Mouse (Mus musculus): Measurements from ENCODE around the gene Smpd3. TPM values are rescaled to one million over a fixed set of nuclear protein-coding genes. Genes with fewer than 3 reads are reported as not detected.

The Smpd3 gene
- polyA plus RNA-seq, 1 experiment, result not detected

- no peak for TF ChIP-seq POLR2A (IDR thresholded peaks at IDR 0.05; ENCODE audit: insufficient read depth, low read depth, low read length)
- TF ChIP-seq CTCF (IDR thresholded peaks at IDR 0.05; ENCODE audit: insufficient read depth, low read depth, low read length), result no peak
- WGBS, result 87% methylated on average over 17 of the region's 17 CpGs
- Histone ChIP-seq H3K4me3 (ENCODE audit: insufficient read depth, low read depth, low read length) (no peak overlapping the region), H3K27ac (ENCODE audit: insufficient read depth, low read depth, low read length) (no peak overlapping the region), H3K4me1 (ENCODE audit: control insufficient read depth, insufficient read depth, low read length) (peaks cover 37% of the 10 kb centered on the region)
Measured at GRCm38 (mm10) chr8:106265398-106265797, 72.4 kb downstream of the Smpd3 start.

- H3K4me1 ChIP-seq (ENCODE audit: control insufficient read depth, insufficient read depth, low read length), result peaks cover 24% of the 10 kb centered on the region
- 59% methylated on average over 4 of the region's 4 CpGs for WGBS
- H3K27ac ChIP-seq (ENCODE audit: insufficient read depth, low read depth, low read length), result no peak overlapping the region
- TF ChIP-seq CTCF (IDR thresholded peaks at IDR 0.05; ENCODE audit: insufficient read depth, low read depth, low read length) (no peak), POLR2A (IDR thresholded peaks at IDR 0.05; ENCODE audit: insufficient read depth, low read depth, low read length) (no peak)
- no peak overlapping the region for H3K4me3 ChIP-seq (ENCODE audit: insufficient read depth, low read depth, low read length)
Measured at GRCm38 (mm10) chr8:106263928-106264327, 73.9 kb downstream of the Smpd3 start.

- WGBS, result 62% methylated on average over 5 of the region's 5 CpGs
- no peak for TF ChIP-seq POLR2A (IDR thresholded peaks at IDR 0.05; ENCODE audit: insufficient read depth, low read depth, low read length)
- TF ChIP-seq CTCF (IDR thresholded peaks at IDR 0.05; ENCODE audit: insufficient read depth, low read depth, low read length), result no peak
- H3K4me1 ChIP-seq (ENCODE audit: control insufficient read depth, insufficient read depth, low read length), result peaks cover 16% of the 10 kb centered on the region; the same call in 1 of the 2 replicates
- no peak overlapping the region for H3K4me3 ChIP-seq (ENCODE audit: insufficient read depth, low read depth, low read length)
- H3K27ac ChIP-seq (ENCODE audit: insufficient read depth, low read depth, low read length), result no peak overlapping the region
Measured at GRCm38 (mm10) chr8:106262343-106262742, 75.4 kb downstream of the Smpd3 start.

- Histone ChIP-seq H3K4me1 (ENCODE audit: control insufficient read depth, insufficient read depth, low read length) (peaks cover 16% of the 10 kb centered on the region; the same call in 1 of the 2 replicates), H3K27ac (ENCODE audit: insufficient read depth, low read depth, low read length) (no peak overlapping the region), H3K4me3 (ENCODE audit: insufficient read depth, low read depth, low read length) (no peak overlapping the region)
- TF ChIP-seq CTCF (IDR thresholded peaks at IDR 0.05; ENCODE audit: insufficient read depth, low read depth, low read length) (no peak), POLR2A (IDR thresholded peaks at IDR 0.05; ENCODE audit: insufficient read depth, low read depth, low read length) (no peak)
- 96% methylated on average over 4 of the region's 4 CpGs for WGBS
Measured at GRCm38 (mm10) chr8:106260894-106261293, 76.9 kb downstream of the Smpd3 start.

- no peak overlapping the region for H3K27ac ChIP-seq (ENCODE audit: insufficient read depth, low read depth, low read length)
- H3K4me3 ChIP-seq (ENCODE audit: insufficient read depth, low read depth, low read length), result no peak overlapping the region
- WGBS, result 95% methylated on average over 10 of the region's 10 CpGs
- no peak for TF ChIP-seq POLR2A (IDR thresholded peaks at IDR 0.05; ENCODE audit: insufficient read depth, low read depth, low read length)
- H3K4me1 ChIP-seq (ENCODE audit: control insufficient read depth, insufficient read depth, low read length), result peaks cover 16% of the 10 kb centered on the region; the same call in 1 of the 2 replicates
Measured at GRCm38 (mm10) chr8:106259579-106260255, 78.1 kb downstream of the Smpd3 start.

GRCm38 (mm10) chr8:106258169-106258568 is 79.6 kb downstream of the Smpd3 start:
- 38% methylated on average over 1 of the region's 1 CpGs for WGBS
- Histone ChIP-seq H3K4me1 (ENCODE audit: control insufficient read depth, insufficient read depth, low read length) (peaks cover 7% of the 10 kb centered on the region; the same call in 1 of the 2 replicates), H3K4me3 (ENCODE audit: insufficient read depth, low read depth, low read length) (no peak overlapping the region), H3K27ac (ENCODE audit: insufficient read depth, low read depth, low read length) (no peak overlapping the region)
- TF ChIP-seq POLR2A (IDR thresholded peaks at IDR 0.05; ENCODE audit: insufficient read depth, low read depth, low read length), result no peak
- TF ChIP-seq CTCF (IDR thresholded peaks at IDR 0.05; ENCODE audit: insufficient read depth, low read depth, low read length), result no peak

GRCm38 (mm10) chr8:106250186-106250585 is 87.6 kb downstream of the Smpd3 start:
- H3K27ac ChIP-seq (ENCODE audit: insufficient read depth, low read depth, low read length), result no peak overlapping the region
- H3K4me3 ChIP-seq (ENCODE audit: insufficient read depth, low read depth, low read length), result no peak overlapping the region
- 81% methylated on average over 4 of the region's 4 CpGs for WGBS
- H3K4me1 ChIP-seq (ENCODE audit: control insufficient read depth, insufficient read depth, low read length), result no peaks in the 10 kb centered on the region
- TF ChIP-seq CTCF (IDR thresholded peaks at IDR 0.05; ENCODE audit: insufficient read depth, low read depth, low read length) (no peak), POLR2A (IDR thresholded peaks at IDR 0.05; ENCODE audit: insufficient read depth, low read depth, low read length) (no peak)

GRCm38 (mm10) chr8:106237106-106237505 is 100.7 kb downstream of the Smpd3 start:
- Histone ChIP-seq H3K4me1 (ENCODE audit: control insufficient read depth, insufficient read depth, low read length) (no peaks in the 10 kb centered on the region), H3K4me3 (ENCODE audit: insufficient read depth, low read depth, low read length) (no peak overlapping the region), H3K27ac (ENCODE audit: insufficient read depth, low read depth, low read length) (no peak overlapping the region)
- 85% methylated on average over 5 of the region's 5 CpGs for WGBS
- no peak for TF ChIP-seq CTCF (IDR thresholded peaks at IDR 0.05; ENCODE audit: insufficient read depth, low read depth, low read length)

GRCm38 (mm10) chr8:106234567-106235261 is 103.1 kb downstream of the Smpd3 start:
- no peak for TF ChIP-seq POLR2A (IDR thresholded peaks at IDR 0.05; ENCODE audit: insufficient read depth, low read depth, low read length)
- no peak for TF ChIP-seq CTCF (IDR thresholded peaks at IDR 0.05; ENCODE audit: insufficient read depth, low read depth, low read length)
- Histone ChIP-seq H3K4me1 (ENCODE audit: control insufficient read depth, insufficient read depth, low read length) (no peaks in the 10 kb centered on the region), H3K27ac (ENCODE audit: insufficient read depth, low read depth, low read length) (no peak overlapping the region), H3K4me3 (ENCODE audit: insufficient read depth, low read depth, low read length) (no peak overlapping the region)
- 85% methylated on average over 17 of the region's 17 CpGs for WGBS
